Mouse (Mus musculus) C2C12 (cell line): ENCODE results near the gene Herc1.

Experiments used
- CEBPB ChIP-seq: IDR thresholded peaks from one replicate; pipeline ENCODE4 v1.6.1; 2011; ENCODE audit warnings: low read depth, mild to moderate bottlenecking, control low read depth, moderate library complexity
- CTCF ChIP-seq: IDR thresholded peaks from one replicate; pipeline ENCODE4 v1.5.1; 2011; ENCODE audit not compliant: control insufficient read depth, insufficient read depth, insufficient read length
- FOSL1 ChIP-seq: IDR thresholded peaks from one replicate; pipeline ENCODE4 v1.8.0; 2011; ENCODE audit warnings: mild to moderate bottlenecking, low read length; ENCODE audit not compliant: poor library complexity, insufficient read depth, severe bottlenecking
- MYOG ChIP-seq: IDR thresholded peaks from one replicate; pipeline ENCODE4 v1.6.1; 2011; ENCODE audit not compliant: control insufficient read depth, insufficient read length; ENCODE audit errors: extremely low read depth
- USF1 ChIP-seq: IDR thresholded peaks from one replicate; pipeline ENCODE4 v1.6.1; 2011; ENCODE audit warnings: low read depth, mild to moderate bottlenecking, control low read depth, moderate library complexity

- TF ChIP-seq USF1, result no peak
- no peak for TF ChIP-seq CTCF
- TF ChIP-seq CEBPB, result no peak
- no peak for TF ChIP-seq FOSL1
- no peak for TF ChIP-seq MYOG
Measured at GRCm38 (mm10) chr9:66338005-66338782, 12.1 kb upstream of the Herc1 start.
